ENCODE assay signal across 19 mouse cellular contexts in genomic region chr1:98281053-98281770, GRCm38 (mm10).
DNase-seq lines count a peak whose midpoint lies in the region; ATAC-seq and TF ChIP-seq lines count a peak whose summit lies in the region.
"Had no signal": no experiment of that assay in that cellular context is flagged by ENCODE, and none has a peak within 500 bp of the region (broad histone marks: within the 10 kb centered on the region; RNA-seq: fewer than 3 reads in every experiment).

No protein-coding gene starts in this region.

- no peak for ATAC-seq in heart, embryonic 15.5 days (replicated peaks; ENCODE audit: insufficient number of reproducible peaks, insufficient read depth, low FRiP score, low read depth)
- no peak for ATAC-seq in heart, embryonic 11.5 days (replicated peaks; ENCODE audit: insufficient number of reproducible peaks, low FRiP score, low TSS enrichment)
- ATAC-seq in midbrain, embryonic 12.5 days (ENCODE audit: low FRiP score, low read depth): peak; percentile 62
- ATAC-seq in midbrain, embryonic 11.5 days (ENCODE audit: low FRiP score): no peak
- peak; percentile 81 for ATAC-seq in forebrain, postnatal 0 days
- peak; percentile 72 for ATAC-seq in neural tube, embryonic 13.5 days (ENCODE audit: low read depth)

- H3K36me3 ChIP-seq in heart, embryonic 15.5 days: no peaks in the 10 kb centered on the region
- no peaks in the 10 kb centered on the region for H3K36me3 ChIP-seq in heart, embryonic 11.5 days (ENCODE audit: control insufficient read depth, insufficient read depth, low read length)
- H3K36me3 ChIP-seq in midbrain, embryonic 12.5 days: no peaks in the 10 kb centered on the region
- no peaks in the 10 kb centered on the region for H3K36me3 ChIP-seq in midbrain, embryonic 11.5 days (ENCODE audit: control insufficient read depth, insufficient read depth, low read length)
- H3K36me3 ChIP-seq in forebrain, postnatal 0 days (ENCODE audit: insufficient read depth): no peaks in the 10 kb centered on the region
- no peaks in the 10 kb centered on the region for H3K36me3 ChIP-seq in neural tube, embryonic 13.5 days
- H3K36me3 ChIP-seq: embryonic facial prominence, embryonic 13.5 days; G1E; limb, embryonic 10.5 days; liver, embryonic 13.5 days had no signal

- no peaks in the 10 kb centered on the region for H3K27me3 ChIP-seq in heart, embryonic 15.5 days
- H3K27me3 ChIP-seq in heart, embryonic 11.5 days (ENCODE audit: control insufficient read depth, insufficient read depth, low read length): no peaks in the 10 kb centered on the region
- H3K27me3 ChIP-seq in midbrain, embryonic 12.5 days: no peaks in the 10 kb centered on the region
- no peaks in the 10 kb centered on the region for H3K27me3 ChIP-seq in midbrain, embryonic 11.5 days (ENCODE audit: control insufficient read depth, insufficient read depth, low read length)
- H3K27me3 ChIP-seq in forebrain, postnatal 0 days (ENCODE audit: insufficient read depth, low read length): no peaks in the 10 kb centered on the region
- no peaks in the 10 kb centered on the region for H3K27me3 ChIP-seq in neural tube, embryonic 13.5 days
- H3K27me3 ChIP-seq: embryonic facial prominence, embryonic 13.5 days; liver, embryonic 13.5 days had no signal

- no peak overlapping the region for H3K4me3 ChIP-seq in heart, embryonic 15.5 days
- H3K4me3 ChIP-seq in heart, embryonic 11.5 days (ENCODE audit: low read depth, low read length): no peak overlapping the region
- no peak overlapping the region for H3K4me3 ChIP-seq in midbrain, embryonic 12.5 days
- H3K4me3 ChIP-seq in midbrain, embryonic 11.5 days (ENCODE audit: low read depth, low read length): no peak overlapping the region
- H3K4me3 ChIP-seq in forebrain, postnatal 0 days (ENCODE audit: low read depth, low read length): no peak overlapping the region
- no peak overlapping the region for H3K4me3 ChIP-seq in neural tube, embryonic 13.5 days
- H3K4me3 ChIP-seq: embryonic facial prominence, embryonic 13.5 days; heart, adult 2 months; limb, embryonic 10.5 days; liver, embryonic 13.5 days had no signal

- peaks cover 13% of the 10 kb centered on the region for H3K4me1 ChIP-seq in heart, embryonic 15.5 days (replicated peaks)
- H3K4me1 ChIP-seq in heart, embryonic 11.5 days (ENCODE audit: control insufficient read depth, insufficient read depth, low read length): peaks cover 10% of the 10 kb centered on the region
- no peaks in the 10 kb centered on the region for H3K4me1 ChIP-seq in midbrain, embryonic 12.5 days
- H3K4me1 ChIP-seq in midbrain, embryonic 11.5 days (ENCODE audit: control insufficient read depth, insufficient read depth, low read length): no peaks in the 10 kb centered on the region
- peaks cover 20% of the 10 kb centered on the region; the same call in 1 of the 2 replicates for H3K4me1 ChIP-seq in forebrain, postnatal 0 days (ENCODE audit: insufficient read depth)
- peaks cover 8% of the 10 kb centered on the region for H3K4me1 ChIP-seq in neural tube, embryonic 13.5 days (replicated peaks)
- H3K4me1 ChIP-seq: limb, embryonic 10.5 days; liver, embryonic 13.5 days had no signal

- H3K4me2 ChIP-seq in heart, embryonic 15.5 days: no peak overlapping the region
- no peak overlapping the region for H3K4me2 ChIP-seq in heart, embryonic 11.5 days
- no peak overlapping the region for H3K4me2 ChIP-seq in midbrain, embryonic 12.5 days (replicated peaks)
- H3K4me2 ChIP-seq in midbrain, embryonic 11.5 days: no peak overlapping the region
- H3K4me2 ChIP-seq in forebrain, postnatal 0 days (ENCODE audit: low read depth): no peak overlapping the region
- no peak overlapping the region for H3K4me2 ChIP-seq in neural tube, embryonic 13.5 days
- H3K4me2 ChIP-seq: embryonic facial prominence, embryonic 13.5 days; liver, embryonic 13.5 days had no signal

- peak overlapping the region; percentile 71 for H3K27ac ChIP-seq in heart, embryonic 15.5 days
- no peak overlapping the region for H3K27ac ChIP-seq in heart, embryonic 11.5 days (ENCODE audit: low read depth, low read length)
- peak overlapping the region; percentile 30; the same call in 1 of the 2 replicates for H3K27ac ChIP-seq in midbrain, embryonic 12.5 days (replicated peaks)
- H3K27ac ChIP-seq in midbrain, embryonic 11.5 days (ENCODE audit: low read depth, low read length): no peak overlapping the region
- peak overlapping the region; percentile 64 for H3K27ac ChIP-seq in forebrain, postnatal 0 days (ENCODE audit: low read depth, low read length)
- peak overlapping the region; percentile 61 for H3K27ac ChIP-seq in neural tube, embryonic 13.5 days (replicated peaks)
- H3K27ac ChIP-seq: embryonic facial prominence, embryonic 13.5 days; limb, embryonic 10.5 days; liver, embryonic 13.5 days had no signal

- H3K9me3 ChIP-seq in heart, embryonic 15.5 days (replicated peaks): no peaks in the 10 kb centered on the region
- no peaks in the 10 kb centered on the region for H3K9me3 ChIP-seq in heart, embryonic 11.5 days (replicated peaks; ENCODE audit: control insufficient read depth, low read length)
- no peaks in the 10 kb centered on the region for H3K9me3 ChIP-seq in midbrain, embryonic 12.5 days
- H3K9me3 ChIP-seq in midbrain, embryonic 11.5 days (ENCODE audit: control insufficient read depth, low read length): no peaks in the 10 kb centered on the region
- no peaks in the 10 kb centered on the region for H3K9me3 ChIP-seq in forebrain, postnatal 0 days (ENCODE audit: low read length)
- H3K9me3 ChIP-seq in neural tube, embryonic 13.5 days: no peaks in the 10 kb centered on the region
- H3K9me3 ChIP-seq: embryonic facial prominence, embryonic 13.5 days; limb, embryonic 10.5 days; liver, embryonic 13.5 days had no signal

- WGBS in heart, embryonic 15.5 days: 85% methylated on average over 2 of the region's 2 CpGs
- WGBS in heart, embryonic 11.5 days (ENCODE audit: insufficient replicate concordance): 78% methylated on average over 2 of the region's 2 CpGs
- WGBS in midbrain, embryonic 12.5 days: 71% methylated on average over 2 of the region's 2 CpGs
- 81% methylated on average over 2 of the region's 2 CpGs for WGBS in midbrain, embryonic 11.5 days
- WGBS in forebrain, postnatal 0 days: 39% methylated on average over 2 of the region's 2 CpGs
- 46% methylated on average over 2 of the region's 2 CpGs for WGBS in neural tube, embryonic 13.5 days

- no peak for TF ChIP-seq CTCF in forebrain, postnatal 0 days (IDR thresholded peaks at IDR 0.05; ENCODE audit: low read depth)

- no peak overlapping the region for H3K9ac ChIP-seq in heart, embryonic 15.5 days
- no peak overlapping the region for H3K9ac ChIP-seq in heart, embryonic 11.5 days (ENCODE audit: low read depth, low read length)
- H3K9ac ChIP-seq in midbrain, embryonic 12.5 days (replicated peaks): no peak overlapping the region
- no peak overlapping the region for H3K9ac ChIP-seq in midbrain, embryonic 11.5 days (ENCODE audit: low read length)
- no peak overlapping the region for H3K9ac ChIP-seq in forebrain, postnatal 0 days
- no peak overlapping the region for H3K9ac ChIP-seq in neural tube, embryonic 13.5 days
- H3K9ac ChIP-seq: embryonic facial prominence, embryonic 13.5 days; liver, embryonic 13.5 days had no signal

- no peak for DNase-seq in midbrain, embryonic 11.5 days (ENCODE audit: low spot score, missing footprints)
- DNase-seq in forebrain, postnatal 0 days: peak; percentile 58
- DNase-seq in Muller cell, postnatal 12 days (ENCODE audit: inconsistent ontology term): no peak
- no peak for DNase-seq in T-cell, adult 2 months (ENCODE audit: low spot score)
- DNase-seq: adrenal gland, postnatal 25 days; cerebellum, adult 11 months; cerebellum, postnatal 25 days; heart, adult 2 months; heart, postnatal 36 days; kidney, adult 8-10 months; liver, embryonic 13.5 days; thymus, postnatal 14 days had no signal

Comparison
In these comparisons a context has a peak if more than half of its experiments do, and no peak if none do; other contexts are left out.
1. ATAC-seq: peak in midbrain, embryonic 12.5 days (single experiment), forebrain, postnatal 0 days (single experiment) and neural tube, embryonic 13.5 days (single experiment); none in heart, embryonic 15.5 days (single experiment), heart, embryonic 11.5 days (single experiment) and midbrain, embryonic 11.5 days (single experiment).
2. H3K27ac ChIP-seq: peak in heart, embryonic 15.5 days (single experiment), midbrain, embryonic 12.5 days (single experiment), forebrain, postnatal 0 days (single experiment) and neural tube, embryonic 13.5 days (single experiment); none in heart, embryonic 11.5 days (single experiment) and midbrain, embryonic 11.5 days (single experiment).